Mouse (Mus musculus) layer of hippocampus, postnatal 25 days (tissue): ENCODE data around the gene Itpr1. TPM values are rescaled to one million over a fixed set of nuclear protein-coding genes. Genes with fewer than 3 reads are reported as not detected.
A peak's percentile ranks its signal among the peaks of the same experiment; 100 is the strongest.

Experiments used
- DNase-seq, 2 experiments: peaks; one replicate each; pipeline ENCODE4 v3.0.0; 2022; ENCODE audit warnings: mixed read lengths in 2 of 2, low spot score in 1 of 2; ENCODE audit errors: extremely low spot score in 1 of 2
- total RNA-seq, 2 experiments: library from RNA; stranded (reverse); gene quantifications; 2 replicates each; pipeline ENCODE4 v1.2.3; 2021

The Itpr1 gene
- total RNA-seq, 2 experiments from 2014 or later, result 258 to 259 TPM

DNA sequence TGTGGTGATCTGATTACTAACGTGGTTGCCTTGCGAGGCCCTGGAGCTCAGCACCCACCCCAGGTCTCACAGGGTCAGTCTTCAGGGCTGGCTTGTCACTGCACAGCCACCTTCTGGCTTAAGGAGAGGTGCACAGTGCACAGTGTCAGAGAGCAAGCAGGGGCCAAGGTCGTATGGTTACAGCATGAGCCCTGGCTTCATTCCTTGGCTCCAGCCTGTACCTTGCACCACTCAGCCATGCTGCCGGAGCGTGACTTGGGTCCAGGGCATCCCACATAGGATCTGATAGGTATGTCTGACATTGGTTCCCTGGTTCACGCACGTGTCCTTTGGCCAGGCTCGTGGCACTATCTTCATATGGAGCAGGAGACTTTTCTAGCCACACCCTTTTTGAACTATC lies 217.1 kb downstream of the Itpr1 start:
- no peak for DNase-seq

DNA sequence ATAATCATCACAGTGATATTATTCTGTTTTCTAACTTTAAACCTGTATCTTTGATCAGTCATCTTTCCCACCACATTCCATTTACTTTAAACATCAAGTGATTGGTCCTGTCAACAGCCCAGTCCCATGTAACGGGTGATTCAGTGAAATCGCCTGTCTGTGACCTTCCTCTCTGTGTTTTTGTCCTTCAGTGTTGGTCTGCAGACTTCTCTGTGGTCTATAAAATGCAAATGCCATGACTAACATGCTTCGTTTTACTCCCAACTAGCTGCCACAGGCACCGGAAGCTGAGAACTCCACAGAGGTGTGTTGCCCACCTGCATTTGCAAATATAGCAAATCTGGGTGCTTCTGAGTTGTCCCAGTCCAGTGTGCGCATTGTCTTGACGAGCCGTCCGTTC lies 218.3 kb downstream of the Itpr1 start:
- DNase-seq, result no peak

GRCm38 (mm10) chr6:108432836-108433235 lies 219.9 kb downstream of the Itpr1 start:
- DNase-seq, result no peak

- DNase-seq, result no peak
These were observed 221.9 kb downstream of the Itpr1 start for GRCm38 (mm10) chr6:108434816-108435215.

- DNase-seq, result no peak
These were observed 222.6 kb downstream of the Itpr1 start for GRCm38 (mm10) chr6:108435467-108435866.

GRCm38 (mm10) chr6:108436608-108437007 lies 223.7 kb downstream of the Itpr1 start:
- DNase-seq, result no peak

- DNase-seq, result no peak
These were observed 228.4 kb downstream of the Itpr1 start for GRCm38 (mm10) chr6:108441290-108441689.

GRCm38 (mm10) chr6:108442291-108442690 lies 229.4 kb downstream of the Itpr1 start:
- DNase-seq, result no peak

DNA sequence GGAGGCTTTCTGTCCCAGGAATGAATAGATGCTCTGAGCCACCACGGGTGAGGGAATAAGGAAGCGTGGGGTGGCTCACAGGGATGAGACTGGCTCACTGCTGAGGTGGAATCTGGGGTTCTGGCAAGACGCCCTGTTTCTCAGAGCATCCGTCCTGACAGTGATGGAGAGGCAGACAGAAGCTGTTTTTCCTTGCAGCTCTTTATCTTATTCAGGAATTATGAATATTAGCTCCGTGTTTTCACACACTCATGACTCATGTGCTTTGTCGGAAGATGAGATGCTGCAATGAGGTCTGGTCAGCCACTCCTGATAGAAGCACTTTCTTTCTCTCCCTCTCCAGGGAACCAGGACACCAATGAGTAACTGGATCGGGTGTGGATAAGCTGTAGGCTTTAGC lies 231.5 kb downstream of the Itpr1 start:
- DNase-seq, result peak in 1 of 2 experiments; percentile 60

- DNase-seq, result no peak
These were observed 232.1 kb downstream of the Itpr1 start for GRCm38 (mm10) chr6:108445006-108445405.

DNA sequence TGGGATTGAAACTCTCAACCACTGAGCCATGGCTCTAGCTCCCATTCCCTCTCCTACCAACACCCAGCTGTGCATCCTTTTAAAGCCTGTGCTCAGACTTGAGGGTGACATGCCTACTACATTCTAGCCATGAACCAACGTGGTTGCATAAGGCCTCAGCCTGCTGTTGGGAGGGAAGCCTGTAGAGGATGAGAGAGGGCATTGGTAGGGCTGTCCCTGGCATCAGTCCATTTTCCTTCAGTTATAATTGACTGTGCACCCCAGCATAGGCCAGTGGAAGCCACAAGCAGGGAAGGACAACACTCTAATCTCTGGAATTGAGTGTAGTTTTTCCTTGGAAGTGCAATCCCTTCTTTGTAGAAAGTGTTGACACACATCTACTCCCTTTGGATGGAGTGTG lies 233.9 kb downstream of the Itpr1 start:
- DNase-seq, result no peak

- DNase-seq, result no peak
These were observed 234.4 kb downstream of the Itpr1 start for GRCm38 (mm10) chr6:108447179-108447845.

DNA sequence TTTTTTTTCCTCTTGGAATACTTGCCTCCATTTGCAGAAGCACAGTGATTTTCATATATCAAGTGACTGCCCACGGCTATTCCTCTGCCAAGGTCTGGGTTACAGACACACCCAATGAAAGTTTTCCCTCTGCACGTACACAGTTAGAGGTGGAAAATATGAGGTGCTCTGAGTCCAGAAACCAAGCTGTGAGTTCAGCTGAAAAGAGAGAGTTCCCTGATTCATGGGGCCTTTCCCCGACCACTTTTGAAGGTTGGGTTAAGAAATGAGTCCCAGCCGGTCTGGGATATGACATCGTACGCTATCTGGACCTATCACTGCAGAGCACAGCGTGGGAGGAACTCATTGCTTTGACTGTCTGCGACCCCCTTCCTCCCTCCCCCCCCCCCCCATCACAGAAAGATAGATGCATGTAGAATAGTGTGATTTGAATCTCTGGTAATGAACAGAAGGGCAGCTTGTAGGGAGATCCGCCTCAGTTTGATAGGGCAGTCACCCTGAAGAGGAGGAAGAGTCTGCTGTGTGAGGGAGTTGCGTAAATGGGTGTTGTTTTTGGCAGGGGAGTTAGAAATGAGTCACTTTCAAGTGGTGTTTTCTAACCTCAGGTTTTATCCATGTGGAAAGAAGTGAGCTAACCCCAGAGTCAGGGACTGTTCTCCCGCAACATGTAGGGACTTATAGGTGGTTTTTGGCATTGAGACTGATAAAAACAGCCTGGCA lies 235.3 kb downstream of the Itpr1 start:
- DNase-seq, result no peak

DNA sequence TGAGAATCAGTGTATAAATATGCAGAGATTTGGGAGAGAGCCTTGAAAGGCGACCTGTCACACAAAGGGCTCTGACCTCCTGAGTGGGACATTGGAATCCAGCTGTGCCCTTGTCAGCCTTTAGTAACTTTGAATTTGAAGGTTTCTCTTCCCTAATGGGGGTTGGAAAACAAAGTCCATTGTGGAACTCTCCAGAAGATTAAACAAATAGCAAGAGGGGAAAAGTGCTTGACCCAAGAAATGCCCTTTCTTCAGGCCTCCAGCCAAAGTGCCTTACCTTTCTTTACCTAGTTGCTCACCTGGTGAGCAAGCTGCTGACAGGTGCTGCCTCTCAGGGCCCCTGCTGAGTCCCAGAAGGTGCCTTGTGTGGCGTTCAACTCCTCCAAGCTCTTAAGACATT lies 236.0 kb downstream of the Itpr1 start:
- DNase-seq, result no peak

DNA sequence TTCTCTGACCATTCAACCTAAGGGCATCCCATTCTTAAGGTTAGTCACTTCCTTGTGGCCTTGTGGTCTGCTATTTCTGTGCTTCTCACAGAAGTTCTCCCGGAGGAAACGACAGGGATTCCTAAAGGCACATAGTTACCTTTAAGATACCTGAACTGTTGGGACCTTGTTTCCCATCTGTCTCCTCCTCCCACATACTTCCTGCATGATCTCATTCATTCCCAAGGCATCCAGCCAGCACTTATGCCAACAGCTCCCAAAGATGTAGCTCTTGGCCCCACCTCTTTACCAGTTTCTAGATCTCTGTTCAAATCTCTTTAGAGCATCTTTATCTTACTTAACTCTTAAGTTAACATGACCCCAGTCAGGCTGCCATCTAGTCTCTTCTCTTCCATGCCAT lies 238.6 kb downstream of the Itpr1 start:
- no peak for DNase-seq

DNA sequence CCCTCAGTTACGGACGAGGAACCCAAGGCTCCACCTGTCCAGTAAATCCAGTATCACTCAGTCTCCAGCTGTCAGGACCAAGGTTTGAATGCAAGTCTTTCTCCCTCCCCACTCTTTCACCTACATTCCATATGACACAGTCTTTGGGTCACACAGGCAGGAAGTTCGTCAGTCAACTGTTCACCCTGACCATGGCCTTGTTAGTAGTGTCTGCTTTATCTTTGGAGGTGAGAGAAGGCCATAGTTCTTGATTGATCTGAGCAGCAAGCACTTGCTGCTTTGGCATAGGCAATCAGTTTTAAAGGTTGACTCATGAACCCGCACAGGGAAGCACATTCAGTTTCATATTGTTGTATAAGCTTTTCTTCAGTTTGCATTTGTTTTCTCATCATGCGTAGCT lies 240.7 kb downstream of the Itpr1 start:
- DNase-seq, result no peak

DNA sequence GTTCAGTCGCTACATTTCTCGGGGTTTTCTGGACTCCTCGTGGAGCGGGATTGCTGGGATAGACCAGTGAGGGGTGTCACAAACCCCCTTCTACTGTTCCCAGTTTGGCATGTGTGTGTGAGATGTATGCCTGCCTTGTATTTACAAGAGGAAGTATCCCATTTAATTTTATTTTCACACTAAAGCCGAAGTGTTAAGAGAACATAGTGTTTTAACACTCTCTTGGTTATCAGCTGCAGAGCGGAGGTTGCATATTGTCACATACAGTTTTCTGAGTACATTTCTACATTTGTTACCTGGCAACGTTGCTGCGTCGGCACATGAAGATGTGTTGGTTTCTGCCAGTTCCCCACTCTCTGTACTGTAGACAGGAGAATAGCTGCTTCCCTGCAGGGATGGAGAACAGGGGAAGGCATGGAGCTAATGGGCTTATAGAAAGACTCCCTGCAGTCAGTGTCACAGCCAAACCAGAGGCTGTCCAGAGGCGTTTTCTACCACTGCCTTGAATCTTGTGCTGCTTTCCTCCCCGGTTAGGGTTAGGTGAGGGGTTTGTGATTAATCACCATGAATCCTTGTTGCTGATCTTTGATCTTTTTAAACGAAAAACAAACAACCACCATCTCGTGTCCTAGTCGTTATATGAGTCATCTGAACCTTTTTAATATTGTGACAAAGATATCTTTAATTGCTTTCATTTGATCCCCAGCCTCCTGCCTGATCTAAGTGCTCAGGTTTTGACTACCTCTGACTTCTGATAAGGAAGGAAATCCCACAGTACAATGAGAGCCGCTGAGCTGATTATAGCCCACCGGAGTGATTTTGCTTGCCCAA lies 241.4 kb downstream of the Itpr1 start:
- DNase-seq, result no peak

DNA sequence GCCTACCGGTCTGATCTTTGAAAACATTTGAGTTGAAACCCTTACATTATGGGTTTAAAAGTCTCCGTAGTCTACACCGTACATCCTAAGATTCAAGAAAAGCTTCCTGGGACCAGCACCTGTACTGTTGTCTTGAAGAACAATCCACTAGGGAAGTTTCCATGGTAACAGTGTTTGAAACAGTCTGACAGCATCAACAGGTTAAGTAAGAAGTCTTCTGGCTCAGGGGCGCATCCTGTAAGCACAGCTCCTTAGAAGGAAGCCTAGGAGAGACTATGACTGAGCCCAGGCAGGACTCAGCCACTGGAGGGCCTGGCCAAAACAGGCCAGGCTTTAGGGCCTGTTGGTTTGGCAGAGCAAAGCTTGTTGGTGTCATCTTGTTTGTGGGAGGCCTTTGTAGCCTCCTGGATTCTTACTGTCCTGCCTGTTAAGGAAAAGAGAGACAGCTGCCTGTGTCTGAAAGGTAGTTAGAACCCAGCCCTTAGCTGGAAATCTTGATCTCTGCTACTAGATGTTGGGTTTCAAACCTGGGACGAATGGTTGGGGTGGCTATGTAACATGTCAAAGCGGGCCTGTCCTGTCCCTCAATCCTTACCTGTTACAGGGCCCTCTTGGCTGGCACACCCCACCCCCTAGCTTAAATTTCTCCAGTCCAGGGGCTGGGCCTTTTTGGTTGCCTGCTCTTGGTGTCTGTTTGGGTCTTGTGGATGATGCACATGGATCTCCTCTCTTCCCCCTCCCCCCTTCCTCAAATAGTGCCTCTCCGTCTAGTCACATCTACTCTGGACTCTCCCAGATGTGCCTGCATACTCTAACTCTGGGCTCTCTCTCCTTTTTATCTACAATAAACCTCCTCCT lies 242.3 kb downstream of the Itpr1 start:
- DNase-seq, result no peak

GRCm38 (mm10) chr6:108456231-108457062 lies 243.6 kb downstream of the Itpr1 start:
- DNase-seq, result peak in 1 of 2 experiments; percentile 40

GRCm38 (mm10) chr6:108457063-108457405 lies 244.1 kb downstream of the Itpr1 start:
- DNase-seq, result no peak
